Mouse (Mus musculus): ENCODE results near the gene Anpep.

DNA sequence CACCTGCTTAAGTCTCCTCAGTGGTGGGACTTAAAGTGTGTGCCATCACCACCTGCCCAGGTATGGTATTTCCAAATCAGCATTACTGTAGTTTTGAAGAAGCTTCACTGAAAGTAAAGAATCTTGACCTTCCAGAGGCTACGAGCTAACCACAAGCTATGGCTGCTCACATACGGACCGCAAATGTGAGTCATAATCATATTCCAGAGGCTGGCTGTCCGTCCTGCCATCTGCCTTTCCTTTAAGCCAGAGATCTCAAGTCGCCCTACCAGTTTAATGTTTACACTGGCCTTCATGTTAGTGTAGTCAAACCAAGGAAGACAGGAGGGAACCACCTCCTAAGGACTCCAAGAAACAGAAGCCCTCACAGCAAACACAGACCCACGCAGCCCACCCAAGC is 21.0 kb upstream of the Anpep start:
- TF ChIP-seq POLR2A (IDR thresholded peaks at IDR 0.05; ENCODE audit: borderline replicate concordance, extremely low read depth, low read depth, low read length) (no peak), CTCF (IDR thresholded peaks at IDR 0.05; ENCODE audit: insufficient read depth, low read length) (no peak)

All from lung, adult 2 months (tissue).